Mouse (Mus musculus): Measurements from ENCODE around the gene Myom1. TPM values are rescaled to one million over a fixed set of nuclear protein-coding genes. Genes with fewer than 3 reads are reported as not detected.

The Myom1 gene
- total RNA-seq, 1 experiment from 2014 or later, result 4.3 TPM

DNA sequence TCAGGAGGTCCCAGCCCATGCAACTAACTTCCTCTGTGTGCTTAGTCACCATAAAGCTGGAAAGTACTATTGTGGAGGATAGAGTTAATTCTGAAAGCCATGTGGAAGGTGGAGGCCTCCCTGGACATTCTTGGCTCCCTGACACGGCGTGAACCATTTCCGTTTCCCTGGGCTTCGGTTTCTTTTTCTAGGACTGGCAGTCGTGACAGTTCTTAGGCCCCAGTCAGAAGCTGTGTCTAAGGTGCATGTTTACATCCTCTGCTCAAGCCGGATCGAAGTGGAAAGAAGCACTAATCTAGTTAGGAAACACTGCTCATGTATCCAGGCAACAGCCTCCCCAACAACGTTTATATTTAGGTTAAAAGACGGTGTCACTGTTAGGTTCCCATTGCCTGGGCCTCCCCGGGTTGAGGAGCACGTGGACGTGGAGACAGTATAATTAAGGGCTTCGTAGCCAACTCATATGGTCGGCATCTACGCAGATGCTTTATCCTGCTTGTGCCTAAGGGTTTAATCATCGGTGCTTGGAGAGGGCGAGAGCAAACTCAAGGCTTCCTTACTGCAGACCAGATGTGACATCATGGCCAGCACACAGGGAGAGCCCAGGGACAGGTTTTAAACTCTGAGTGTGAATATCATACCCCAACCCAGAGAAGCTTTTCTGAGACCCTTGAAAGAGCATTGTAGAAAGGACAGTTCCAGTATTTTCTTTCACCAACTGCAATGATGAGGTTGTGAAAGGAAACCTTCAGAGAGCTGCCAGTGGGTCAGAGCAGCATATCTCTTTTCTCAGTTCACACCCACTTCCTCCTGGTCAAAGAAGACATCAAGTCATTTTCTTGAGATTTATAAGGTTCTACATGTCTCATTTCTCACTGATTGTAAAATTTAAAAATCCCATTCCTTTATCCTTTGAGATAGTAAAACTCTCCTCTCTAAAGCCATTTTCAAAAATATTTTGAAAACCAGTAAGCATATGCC, 100.4 kb downstream of the Myom1 start:
- no peak for DNase-seq

DNA sequence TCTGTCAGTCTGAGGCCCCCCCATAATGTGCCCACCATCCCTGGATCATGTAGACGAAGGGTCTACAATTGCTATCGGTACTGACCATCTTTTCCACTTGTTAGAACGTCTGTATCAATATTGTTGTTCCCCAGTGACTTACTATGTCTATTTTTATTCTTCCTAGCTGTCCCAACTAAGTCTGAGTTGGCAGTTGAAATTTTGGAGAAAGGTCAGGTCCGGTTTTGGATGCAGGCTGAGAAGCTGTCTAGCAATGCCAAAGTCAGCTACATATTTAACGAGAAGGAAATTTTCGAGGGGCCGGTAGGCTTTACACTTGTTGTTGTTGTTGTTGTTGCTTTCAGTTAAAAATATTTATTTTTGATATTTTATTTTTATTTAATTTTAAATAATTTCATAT, 102.9 kb downstream of the Myom1 start:
- DNase-seq, result no peak

- no peak for DNase-seq
These were observed 103.8 kb downstream of the Myom1 start for GRCm38 (mm10) chr17:71106250-71106649.

GRCm38 (mm10) chr17:71110753-71111265, 108.4 kb downstream of the Myom1 start:
- no peak for DNase-seq

DNA sequence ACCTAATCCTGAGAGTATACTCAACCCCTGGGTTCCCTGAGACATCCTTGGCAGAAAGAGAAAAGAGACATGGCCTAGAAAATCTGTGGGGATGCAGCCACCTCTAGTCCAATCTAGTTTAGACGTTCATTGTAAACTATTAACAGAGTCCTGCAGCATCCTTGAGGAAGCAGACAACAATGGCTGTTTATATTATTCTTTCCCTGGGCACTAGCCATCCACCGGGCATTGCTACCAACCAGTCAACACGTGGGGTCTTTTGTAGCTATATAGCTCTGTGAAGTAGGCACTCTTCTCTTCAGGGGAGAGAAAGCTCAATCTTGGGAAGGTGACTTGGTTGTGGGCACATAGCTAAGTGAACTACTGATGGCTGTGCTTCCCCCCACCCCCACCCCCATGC, 110.3 kb downstream of the Myom1 start:
- DNase-seq, result no peak

DNA sequence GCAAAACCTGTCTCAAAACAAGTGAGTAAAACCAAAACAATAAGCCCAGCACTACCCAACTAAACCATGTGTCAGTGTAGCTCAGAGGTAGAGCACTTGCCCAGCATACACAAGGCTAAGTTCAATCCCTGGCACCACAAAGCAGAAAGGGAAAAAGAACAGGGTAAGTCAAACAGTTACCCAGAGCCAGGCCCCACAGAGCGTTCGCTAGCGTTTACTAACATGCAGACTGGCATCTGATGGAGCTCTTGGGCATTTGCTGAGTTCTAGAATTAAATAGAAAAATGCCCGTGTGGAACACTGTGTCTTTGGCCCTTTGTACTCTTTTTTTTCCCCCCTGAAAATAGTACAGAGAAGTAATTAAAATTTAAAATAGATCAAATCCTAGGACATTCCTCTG, 111.8 kb downstream of the Myom1 start:
- no peak for DNase-seq

DNA sequence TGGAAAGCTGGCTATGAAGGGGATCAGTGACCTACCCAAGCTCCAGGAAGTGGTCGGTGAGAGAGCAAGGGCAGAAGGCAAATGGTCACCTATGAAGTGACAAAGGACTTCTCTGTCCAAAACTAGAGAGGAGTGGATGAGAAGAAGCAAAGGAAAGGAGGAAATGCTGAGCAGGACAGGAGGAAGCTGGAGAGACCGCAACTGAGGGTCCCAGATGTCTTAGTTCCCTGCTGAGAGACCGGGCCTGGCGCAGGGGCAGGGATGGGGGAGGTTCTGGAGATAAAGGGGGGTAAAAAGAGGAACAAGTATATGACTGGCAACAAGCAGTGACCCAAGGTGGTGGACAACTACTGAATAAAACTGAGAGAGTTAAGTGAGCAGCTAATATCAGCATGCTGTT, 115.5 kb downstream of the Myom1 start:
- no peak for DNase-seq

- DNase-seq, result no peak
These were observed 116.2 kb downstream of the Myom1 start for GRCm38 (mm10) chr17:71118607-71119006.

DNA sequence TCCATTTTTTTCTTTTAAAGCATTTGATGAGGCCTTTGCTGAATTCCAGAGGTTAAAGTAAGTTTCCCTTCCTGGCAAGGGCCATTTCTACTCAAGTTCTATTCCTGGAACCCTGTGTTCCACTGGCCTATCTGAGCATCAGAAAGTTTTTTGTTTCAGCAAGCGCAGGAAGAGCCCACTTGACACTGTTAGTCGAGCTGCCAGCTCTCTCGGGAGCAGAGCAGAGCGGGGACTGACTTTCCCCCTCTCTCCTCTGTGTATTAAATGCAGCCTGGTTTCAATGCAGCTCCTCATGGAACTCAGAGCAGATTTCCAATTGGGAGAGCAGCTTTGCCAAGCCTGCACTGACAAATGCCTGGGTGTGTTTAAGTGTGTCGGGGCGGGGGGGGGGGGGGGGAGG, 118.2 kb downstream of the Myom1 start:
- no peak for DNase-seq

- no peak for DNase-seq
These were observed 121.7 kb downstream of the Myom1 start for GRCm38 (mm10) chr17:71124061-71124670.

DNA sequence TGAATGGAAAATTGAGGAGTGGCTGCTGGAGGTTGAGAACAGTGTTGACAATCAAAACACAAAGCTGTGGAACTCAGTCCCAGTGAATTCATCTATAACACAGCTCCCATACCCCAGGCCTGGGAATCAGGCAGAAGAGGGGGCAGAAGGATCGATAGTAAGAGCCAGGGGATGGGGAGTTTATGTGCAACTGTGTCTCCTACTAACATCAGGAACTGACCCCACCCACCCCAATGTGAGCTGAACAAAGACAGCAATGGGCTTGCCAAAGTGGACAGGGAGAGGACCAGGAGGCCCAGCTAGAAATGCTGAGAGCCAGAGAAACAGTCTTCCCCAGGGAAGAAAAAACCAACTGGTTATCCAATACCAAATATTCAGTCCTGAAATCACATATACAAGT, 122.2 kb downstream of the Myom1 start:
- no peak for DNase-seq

GRCm38 (mm10) chr17:71125519-71125918, 123.1 kb downstream of the Myom1 start:
- DNase-seq, result no peak

DNA sequence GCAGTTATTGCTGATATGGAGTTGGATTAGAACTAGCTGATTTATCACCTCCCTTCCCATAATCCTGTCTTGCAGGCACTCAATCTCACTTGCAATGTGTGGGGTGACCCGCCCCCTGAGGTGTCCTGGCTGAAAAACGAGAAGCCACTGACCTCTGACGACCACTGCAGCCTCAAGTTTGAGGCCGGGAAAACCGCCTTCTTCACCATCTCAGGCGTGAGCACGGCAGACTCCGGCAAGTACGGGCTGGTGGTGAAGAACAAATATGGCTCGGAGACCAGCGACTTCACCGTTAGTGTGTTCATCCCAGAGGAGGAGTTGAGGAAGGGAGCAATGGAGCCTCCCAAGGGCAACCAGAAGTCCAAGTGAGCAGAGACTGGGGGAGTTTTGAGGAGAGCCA, 123.6 kb downstream of the Myom1 start:
- DNase-seq, result no peak

DNA sequence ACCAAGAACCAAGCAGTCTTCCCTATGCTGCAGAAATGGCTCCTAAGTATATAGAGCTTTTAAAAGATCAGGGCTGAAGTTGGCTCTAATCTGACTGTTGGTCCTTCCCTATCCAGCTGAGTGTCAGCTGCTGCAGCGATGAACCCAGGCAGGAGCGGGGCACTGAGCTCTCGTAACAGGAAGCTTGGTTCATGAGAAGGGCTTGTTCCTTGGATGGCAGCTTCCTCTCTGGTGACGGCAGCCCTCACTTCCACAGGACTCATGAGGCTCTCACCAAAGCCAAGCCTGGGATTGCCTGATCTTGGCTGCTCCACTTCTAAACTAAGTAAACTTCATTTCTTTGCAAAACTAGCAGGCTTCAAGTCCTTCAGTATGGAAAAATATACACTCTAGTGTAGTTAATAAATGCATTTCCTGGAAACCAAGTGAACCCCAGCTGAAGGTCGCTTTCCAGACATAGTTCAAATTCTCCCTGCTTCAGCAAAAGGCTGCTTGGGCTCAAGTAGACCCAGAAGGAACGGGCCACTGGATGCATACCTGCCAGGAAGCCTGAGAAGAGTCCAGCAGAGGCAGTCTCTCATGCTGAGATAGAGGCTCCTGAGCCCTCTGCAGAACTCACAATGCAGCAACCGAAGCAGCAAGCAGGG, 125.2 kb downstream of the Myom1 start:
- DNase-seq, result peak; percentile 29

DNA sequence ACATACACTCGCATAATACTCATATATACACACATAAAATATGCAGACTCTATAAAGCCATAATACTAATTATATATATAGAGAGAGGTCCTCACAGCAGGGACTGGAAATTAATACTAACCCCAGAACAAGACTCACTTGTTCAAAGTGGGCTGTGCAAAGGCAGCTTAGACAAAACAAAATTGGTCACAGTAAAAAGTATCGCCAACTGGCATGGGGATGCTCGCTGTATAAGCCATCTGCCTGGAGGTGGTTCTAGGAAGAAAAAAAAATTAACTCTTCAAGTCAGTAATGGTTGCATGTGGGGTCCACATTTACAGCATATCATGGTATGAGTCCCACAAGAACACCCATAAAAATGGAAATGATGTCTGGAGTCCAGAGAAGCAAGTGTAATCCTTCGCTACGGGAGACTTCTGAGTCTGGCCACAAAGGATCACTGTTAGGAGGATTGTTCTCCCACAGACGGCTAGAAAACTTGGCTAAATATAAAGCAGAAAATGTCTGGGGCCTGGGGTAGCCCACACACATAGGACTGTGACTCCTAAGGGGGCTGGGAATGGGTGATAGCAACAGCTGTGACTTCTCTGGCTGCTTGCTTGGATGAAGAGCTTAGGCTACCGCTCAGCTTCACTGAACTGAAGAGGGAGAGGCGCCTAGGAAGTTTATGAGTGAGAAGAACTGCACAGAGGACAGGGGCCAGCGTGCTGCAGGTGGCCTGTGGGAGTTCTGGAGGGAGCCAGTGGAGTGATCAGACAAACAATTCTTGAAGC, 127.2 kb downstream of the Myom1 start:
- no peak for DNase-seq

DNA sequence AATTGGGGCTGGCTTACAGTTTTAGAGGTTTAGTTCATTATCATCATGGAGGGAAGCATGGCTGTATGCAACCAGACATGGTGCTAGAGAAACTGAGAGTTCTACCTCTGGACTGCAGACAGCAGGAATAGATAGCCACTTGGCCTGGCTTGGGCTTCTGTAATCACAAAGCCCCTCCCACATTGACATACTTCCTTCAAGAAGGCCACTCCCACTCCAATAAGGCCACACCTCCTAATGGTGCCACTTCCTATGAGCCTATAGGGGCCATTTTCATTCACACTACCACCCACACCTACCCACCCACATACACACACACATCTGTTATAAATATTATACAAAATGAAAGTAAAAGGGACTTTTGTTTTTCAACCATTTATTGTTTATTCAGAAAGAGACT, 129.8 kb downstream of the Myom1 start:
- no peak for DNase-seq

DNA sequence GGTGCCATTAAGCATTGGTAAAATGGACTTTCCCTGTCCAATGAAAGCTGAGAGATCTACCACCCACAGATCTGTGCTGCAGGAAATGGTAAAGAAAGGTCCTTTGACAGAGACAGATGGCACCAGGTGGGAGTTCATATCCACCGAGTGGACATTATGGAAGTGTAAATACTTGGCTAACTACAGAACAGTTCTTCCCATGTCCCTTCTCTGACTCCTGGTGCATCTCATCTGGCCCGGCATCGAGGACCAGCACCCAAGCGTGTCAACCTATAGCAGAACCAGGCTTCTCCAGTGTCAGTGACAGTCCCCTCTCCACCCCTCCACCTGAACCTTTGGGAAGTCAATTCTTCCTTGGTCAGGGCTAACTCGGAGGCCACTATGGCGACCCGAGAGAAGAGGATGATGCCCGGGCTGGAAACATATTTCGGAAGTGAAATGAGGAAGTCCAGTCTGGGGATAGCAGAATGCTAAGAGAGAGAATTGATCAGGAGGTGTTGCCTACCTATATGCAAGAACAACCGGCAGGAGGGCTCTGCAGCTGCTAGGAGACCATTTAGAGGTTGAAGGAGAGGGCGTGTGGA, 130.5 kb downstream of the Myom1 start:
- no peak for DNase-seq

DNA sequence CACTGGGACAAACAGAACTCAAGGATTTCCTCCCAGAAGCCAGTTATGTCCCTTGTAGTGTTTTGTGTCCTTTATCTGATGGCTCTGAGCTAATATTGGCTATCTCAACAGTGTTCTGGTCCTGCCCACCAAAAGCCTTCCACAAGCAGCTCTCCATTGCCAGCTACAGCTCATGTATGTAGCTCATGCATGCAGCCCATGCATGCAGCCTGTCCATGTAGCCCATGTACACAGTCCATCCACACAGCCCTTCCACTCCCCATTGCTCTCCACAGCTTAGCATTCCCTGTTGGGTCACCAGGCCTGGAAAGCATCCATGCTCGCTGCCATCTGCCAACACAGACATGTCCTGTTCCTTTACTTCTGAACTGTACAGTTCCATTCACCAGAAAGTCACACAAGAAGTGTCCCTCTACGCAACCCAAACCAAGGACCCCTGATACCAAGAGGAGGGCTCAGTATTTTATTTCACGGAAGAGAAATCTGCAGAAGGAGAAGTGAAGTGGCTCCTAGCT, 132.1 kb downstream of the Myom1 start:
- DNase-seq, result no peak

- DNase-seq, result no peak
These were observed 132.7 kb downstream of the Myom1 start for GRCm38 (mm10) chr17:71135108-71135507.

- DNase-seq, result no peak
These were observed 133.4 kb downstream of the Myom1 start for GRCm38 (mm10) chr17:71135866-71136265.
